13 mouse cellular contexts compared by ENCODE assay signal in genomic region chr14:120313466-120313865, GRCm38 (mm10). TPM values are rescaled to one million over a fixed set of nuclear protein-coding genes. Genes with fewer than 3 reads are reported as not detected.
DNase-seq lines count a peak whose midpoint lies in the region; ATAC-seq and TF ChIP-seq lines count a peak whose summit lies in the region.
"Had no signal": no experiment of that assay in that cellular context is flagged by ENCODE, and none has a peak within 500 bp of the region (broad histone marks: within the 10 kb centered on the region; RNA-seq: fewer than 3 reads in every experiment).

No protein-coding gene starts in this region.

- TF ChIP-seq CTCF in kidney, adult 2 months (conservative IDR thresholded peaks at IDR 0.05; ENCODE audit: insufficient read depth, insufficient read length, low read depth, low read length): no peak
- TF ChIP-seq CTCF in stomach, postnatal 0 days (IDR thresholded peaks at IDR 0.05; ENCODE audit: low read depth): no peak

- no peak for TF ChIP-seq POLR2A in kidney, adult 2 months (IDR thresholded peaks at IDR 0.05; ENCODE audit: low read depth, low read length)

- H3K4me2 ChIP-seq in kidney, embryonic 15.5 days: no peak overlapping the region
- H3K4me2 ChIP-seq in intestine, embryonic 14.5 days (ENCODE audit: low read length): 0 out of 2 replicates have a peak overlapping the region, but pooled peaks have one; percentile 15
- peak overlapping the region; percentile 31; the same call in 1 of the 2 replicates for H3K4me2 ChIP-seq in stomach, postnatal 0 days (replicated peaks; ENCODE audit: low read depth)
- H3K4me2 ChIP-seq: hindbrain, embryonic 15.5 days had no signal

- ATAC-seq in kidney, embryonic 15.5 days (replicated peaks; ENCODE audit: low FRiP score): no peak
- peak; percentile 74 for ATAC-seq in intestine, embryonic 14.5 days (replicated peaks; ENCODE audit: low FRiP score, low TSS enrichment, low read depth)
- ATAC-seq in stomach, postnatal 0 days (ENCODE audit: low FRiP score, low TSS enrichment): peak; percentile 55

- 0 out of 2 replicates have a peak overlapping the region, but pooled peaks have one; percentile 6 for H3K27ac ChIP-seq in kidney, embryonic 15.5 days
- H3K27ac ChIP-seq in kidney, adult 2 months (ENCODE audit: insufficient read depth, low read depth, low read length): no peak overlapping the region
- H3K27ac ChIP-seq in intestine, embryonic 14.5 days (ENCODE audit: low read depth): peak overlapping the region; percentile 74
- peak overlapping the region; percentile 86 for H3K27ac ChIP-seq in stomach, postnatal 0 days (replicated peaks)
- H3K27ac ChIP-seq: hindbrain, embryonic 15.5 days had no signal

- H3K4me3 ChIP-seq in kidney, embryonic 15.5 days (replicated peaks): no peak overlapping the region
- no peak overlapping the region for H3K4me3 ChIP-seq in kidney, adult 2 months (ENCODE audit: insufficient read depth, low read depth, low read length)
- no peak overlapping the region for H3K4me3 ChIP-seq in intestine, embryonic 14.5 days (ENCODE audit: low read depth, low read length)
- H3K4me3 ChIP-seq in stomach, postnatal 0 days (ENCODE audit: low read depth, low read length): no peak overlapping the region
- H3K4me3 ChIP-seq: erythroblast, embryonic 14.5 days; hindbrain, embryonic 15.5 days had no signal

- H3K4me1 ChIP-seq in kidney, embryonic 15.5 days: peaks cover 30% of the 10 kb centered on the region
- 0 out of 2 replicates have a peak, but pooled peaks cover 8% of the 10 kb centered on the region for H3K4me1 ChIP-seq in kidney, adult 2 months (ENCODE audit: control insufficient read depth, insufficient read depth, low read length)
- H3K4me1 ChIP-seq in intestine, embryonic 14.5 days (replicated peaks; ENCODE audit: control insufficient read depth, insufficient read depth, low read length): peaks cover 19% of the 10 kb centered on the region
- peaks cover 6% of the 10 kb centered on the region; the same call in 1 of the 2 replicates for H3K4me1 ChIP-seq in stomach, postnatal 0 days (replicated peaks; ENCODE audit: control insufficient read depth, insufficient read depth)

- no peaks in the 10 kb centered on the region for H3K27me3 ChIP-seq in kidney, embryonic 15.5 days
- no peaks in the 10 kb centered on the region for H3K27me3 ChIP-seq in kidney, adult 2 months (replicated peaks; ENCODE audit: control insufficient read depth, insufficient read depth, low read length)
- H3K27me3 ChIP-seq in intestine, embryonic 14.5 days (replicated peaks; ENCODE audit: control insufficient read depth, insufficient read depth, low read length): no peaks in the 10 kb centered on the region
- H3K27me3 ChIP-seq in stomach, postnatal 0 days (ENCODE audit: control insufficient read depth, insufficient read depth, low read length): no peaks in the 10 kb centered on the region
- H3K27me3 ChIP-seq: CH12.LX; hindbrain, embryonic 15.5 days had no signal

- intact Hi-C loops in left cerebral cortex, postnatal 10 days (cut with DNase I): no loop called here

- DNase-seq in kidney, adult 2 months: no peak
- DNase-seq in urinary bladder, postnatal 14 days (ENCODE audit: low spot score): peak; percentile 38
- DNase-seq in urinary bladder, adult 2 months (ENCODE audit: low spot score): no peak
- DNase-seq in intestine, embryonic 14.5 days (ENCODE audit: low spot score): no peak
- peak; percentile 79 for DNase-seq in stomach, postnatal 0 days (ENCODE audit: low spot score)
- DNase-seq in left cerebral cortex, postnatal 10 days (ENCODE audit: extremely low spot score in 1 of 2, low spot score in 2 of 2): no peak
- DNase-seq in right cerebral cortex, postnatal 10 days (ENCODE audit: low spot score in 2 of 2): no peak
- DNase-seq: adrenal gland, adult 2 months; right cerebral cortex, adult 18-20 months had no signal

- no peak overlapping the region for H3K9ac ChIP-seq in kidney, embryonic 15.5 days
- no peak overlapping the region for H3K9ac ChIP-seq in intestine, embryonic 14.5 days (ENCODE audit: low read length)
- no peak overlapping the region for H3K9ac ChIP-seq in stomach, postnatal 0 days (ENCODE audit: low read length)
- H3K9ac ChIP-seq: hindbrain, embryonic 15.5 days had no signal

- no peaks in the 10 kb centered on the region for H3K9me3 ChIP-seq in kidney, embryonic 15.5 days (replicated peaks)
- H3K9me3 ChIP-seq in intestine, embryonic 14.5 days (ENCODE audit: control insufficient read depth, low read length): no peaks in the 10 kb centered on the region
- no peaks in the 10 kb centered on the region for H3K9me3 ChIP-seq in stomach, postnatal 0 days (ENCODE audit: control insufficient read depth, low read length)
- H3K9me3 ChIP-seq: hindbrain, embryonic 15.5 days had no signal

- 70% methylated on average over 8 of the region's 8 CpGs for WGBS in kidney, embryonic 15.5 days
- WGBS in kidney, adult 2 months: 63% methylated on average over 8 of the region's 8 CpGs
- WGBS in intestine, embryonic 14.5 days: 77% methylated on average over 8 of the region's 8 CpGs
- WGBS in stomach, postnatal 0 days: 56% methylated on average over 8 of the region's 8 CpGs

- TF ChIP-seq EP300 in stomach, postnatal 0 days (optimal IDR thresholded peaks at IDR 0.05): no peak

- peaks cover 8% of the 10 kb centered on the region; the same call in 1 of the 2 replicates for H3K36me3 ChIP-seq in kidney, embryonic 15.5 days
- H3K36me3 ChIP-seq in kidney, adult 2 months (ENCODE audit: control insufficient read depth, insufficient read depth, low read length): no peaks in the 10 kb centered on the region
- H3K36me3 ChIP-seq in intestine, embryonic 14.5 days (ENCODE audit: control insufficient read depth, insufficient read depth, low read length): no peaks in the 10 kb centered on the region
- H3K36me3 ChIP-seq in stomach, postnatal 0 days (ENCODE audit: control insufficient read depth, insufficient read depth, low read length): peaks cover 8% of the 10 kb centered on the region; the same call in 1 of the 2 replicates
- H3K36me3 ChIP-seq: hindbrain, embryonic 15.5 days had no signal

RNA-seq across cellular contexts. Expression of gene Mbnl2, which starts 38.0 kb away (rescaled TPM):
- polyA plus RNA-seq in kidney, embryonic 15.5 days (2015; fragmentation: Nextera tagmentation; extraction: Ambion mirVana): 91.4 and 91.7 TPM in 2 replicates
- 50.0 and 53.9 TPM in 2 replicates for polyA plus RNA-seq in kidney, adult 2 months (2012; rRNA removed)
- 161 and 178 TPM in 2 replicates for polyA plus RNA-seq in urinary bladder, adult 2 months (2012; rRNA removed)
- 111 and 118 TPM in 2 replicates for polyA plus RNA-seq in intestine, embryonic 14.5 days (2014; fragmentation: Nextera tagmentation; extraction: Ambion mirVana)
- polyA plus RNA-seq in stomach, postnatal 0 days (2015; fragmentation: Nextera tagmentation; extraction: Ambion mirVana): 101 and 104 TPM in 2 replicates
- total RNA-seq in left cerebral cortex, postnatal 10 days (2021): 100 to 1,000 TPM; 122 to 131 TPM

Comparison
In these comparisons a context has a peak if more than half of its experiments do, and no peak if none do; other contexts are left out.
1. DNase-seq: peak in urinary bladder, postnatal 14 days (single experiment) and stomach, postnatal 0 days (single experiment); none in kidney, adult 2 months (single experiment), urinary bladder, adult 2 months (single experiment), intestine, embryonic 14.5 days (single experiment), left cerebral cortex, postnatal 10 days (0 of 2) and right cerebral cortex, postnatal 10 days (0 of 2).